Mouse (Mus musculus) fat pad, adult 2 months (tissue): Measurements from ENCODE around the gene Cfap58.
A peak's percentile ranks its signal among the peaks of the same experiment; 100 is the strongest.

Experiments
- DNase-seq: peaks from one replicate; pipeline ENCODE4 v3.0.0-alpha.2; 2011; ENCODE audit warnings: low read depth, low spot score; ENCODE audit errors: extremely low read depth

Cfap58 gene

DNA sequence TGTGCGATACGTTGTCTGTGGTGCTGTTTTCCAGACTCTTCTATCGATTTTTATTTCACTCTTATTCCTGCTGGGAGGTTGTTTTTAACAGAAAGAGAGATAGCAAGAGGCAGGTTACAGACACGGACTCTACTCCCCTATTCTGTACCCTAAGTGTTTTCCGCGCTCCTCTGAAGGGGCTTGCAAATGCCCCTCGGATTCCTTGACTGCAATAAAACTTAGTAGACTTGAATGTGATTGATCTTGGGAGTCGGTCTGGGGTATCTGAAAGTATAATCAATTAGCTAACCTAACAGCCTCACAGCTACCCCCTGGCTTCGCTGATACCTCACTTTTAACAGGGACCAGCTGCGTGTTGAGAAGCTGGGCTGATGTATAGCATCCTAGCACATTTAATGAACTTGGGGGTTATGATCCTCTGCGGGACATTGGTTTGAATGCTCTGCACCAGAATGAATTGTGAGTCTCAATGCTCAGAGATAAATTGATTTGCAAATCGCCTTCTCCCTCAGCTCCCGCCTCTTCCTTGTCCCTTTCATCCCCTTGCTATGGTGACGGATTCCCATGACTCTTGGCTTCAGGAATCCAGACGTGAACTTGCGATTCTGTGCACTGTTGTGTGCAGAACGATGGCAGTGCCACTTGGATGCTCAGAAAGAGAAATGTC lies 31.7 kb downstream of the Cfap58 start:
- DNase-seq: no peak

DNA sequence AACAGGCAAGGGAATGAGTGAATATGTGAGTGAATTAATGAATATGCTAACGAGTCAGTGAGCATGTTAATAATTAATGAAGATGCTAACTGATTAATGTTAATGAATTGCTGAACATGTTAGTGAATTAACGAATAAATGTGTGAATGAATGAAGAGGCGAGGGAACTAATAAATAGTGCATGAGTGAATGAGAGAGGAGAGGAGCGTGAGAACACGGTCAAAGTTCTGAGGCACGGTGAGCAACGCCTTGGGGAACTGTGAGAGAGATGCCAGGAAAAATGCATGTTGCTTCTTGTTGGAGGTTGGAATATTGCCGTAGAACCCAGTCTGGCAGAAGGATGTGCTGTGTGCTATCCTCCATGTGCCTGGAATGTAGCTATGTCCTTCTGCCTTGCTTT lies 33.6 kb downstream of the Cfap58 start:
- DNase-seq: peak; percentile 7

DNA sequence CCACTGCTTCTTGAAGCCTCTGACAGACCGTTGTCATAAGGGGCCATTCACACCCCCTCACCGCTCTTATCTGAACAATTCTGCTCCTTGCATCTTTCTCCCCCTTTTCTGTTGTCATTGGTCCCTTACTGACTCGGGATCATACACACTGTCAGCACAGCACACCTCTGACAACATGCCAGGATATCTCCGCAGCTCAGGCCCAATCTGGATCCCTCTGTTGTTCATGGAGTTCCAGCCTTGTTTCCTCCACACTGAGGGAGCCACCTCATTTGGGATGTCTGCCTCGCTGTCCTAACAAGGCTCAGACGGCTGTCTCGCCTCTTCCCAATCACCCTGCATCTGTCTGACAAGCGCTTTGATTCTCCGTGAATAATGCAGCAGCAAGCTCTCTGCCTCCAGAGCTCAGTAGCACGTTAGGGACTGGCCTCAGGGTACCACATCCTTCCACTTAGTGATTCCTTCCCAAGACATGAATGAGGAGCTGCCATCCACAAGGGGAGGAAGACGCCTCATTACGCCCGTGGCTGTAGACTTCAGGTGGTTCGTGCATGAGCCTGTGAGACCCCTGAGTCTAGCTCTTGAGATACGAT lies 40.7 kb downstream of the Cfap58 start:
- no peak for DNase-seq

DNA sequence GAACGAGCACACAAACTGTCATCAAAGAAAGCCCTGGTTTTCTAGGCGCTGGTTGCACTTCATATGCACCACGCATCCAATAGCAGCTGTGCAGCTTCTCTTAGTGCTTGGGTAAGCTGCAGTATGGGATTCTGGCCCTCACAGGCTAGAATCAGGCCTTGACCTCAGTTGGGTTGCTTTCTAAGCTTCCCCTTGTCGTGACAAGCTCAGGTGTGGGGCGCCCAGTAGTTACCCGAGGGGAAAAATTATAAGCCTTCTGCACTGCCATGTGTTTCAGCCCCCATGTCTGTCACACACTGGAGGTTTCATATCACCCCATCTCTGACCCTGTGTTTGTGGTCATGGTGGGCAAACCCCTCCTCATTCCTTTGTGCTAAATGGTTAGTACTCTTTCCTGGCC lies 42.0 kb downstream of the Cfap58 start:
- no peak for DNase-seq

DNA sequence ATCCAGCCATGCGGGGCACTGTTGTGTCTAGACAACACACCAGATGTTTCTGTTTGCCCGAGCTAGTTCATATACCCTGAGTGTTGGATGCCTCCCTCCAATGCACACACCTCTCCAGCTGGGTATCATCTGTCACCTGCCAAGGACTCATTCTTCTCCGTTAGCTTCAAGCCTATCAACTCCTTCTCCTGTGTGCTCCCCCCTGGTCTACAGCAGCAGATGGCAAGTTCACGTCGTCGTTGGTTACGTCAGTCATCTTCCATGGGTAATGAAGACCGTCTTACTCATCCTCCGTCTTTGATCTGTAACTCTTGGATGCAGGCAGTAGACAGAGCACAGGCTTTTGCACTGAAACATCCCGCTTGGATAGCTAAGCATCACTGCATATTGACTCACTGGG lies 42.8 kb downstream of the Cfap58 start:
- DNase-seq: no peak

DNA sequence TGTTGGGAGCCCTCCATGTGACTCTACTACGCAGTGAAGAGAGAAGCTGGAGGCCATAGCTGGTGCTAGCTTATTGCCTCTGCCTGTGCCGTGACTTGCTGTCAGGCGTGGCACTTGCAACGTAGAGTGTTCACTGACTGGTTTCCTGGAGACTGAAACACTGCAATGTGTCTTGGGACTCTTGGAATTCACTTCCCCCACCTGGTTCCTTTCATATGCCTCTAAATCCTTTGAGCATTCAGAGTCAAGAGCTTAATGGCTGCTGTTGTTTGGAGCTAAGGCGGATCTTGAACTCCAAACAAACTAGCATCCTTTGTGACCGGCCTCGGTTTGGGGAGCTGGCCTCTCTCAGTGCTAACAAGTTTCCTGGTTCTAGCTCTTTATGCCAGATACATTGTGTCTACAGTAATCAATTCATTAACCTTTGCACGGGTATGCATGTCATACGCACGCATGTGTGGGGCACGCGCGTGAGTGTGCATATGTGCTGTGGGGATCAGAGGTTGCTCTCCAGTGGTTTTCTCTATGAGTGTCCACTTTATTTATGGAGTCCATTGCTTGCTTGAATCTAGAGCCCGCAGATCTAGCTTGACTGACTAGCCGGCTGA lies 48.2 kb downstream of the Cfap58 start:
- DNase-seq: no peak

DNA sequence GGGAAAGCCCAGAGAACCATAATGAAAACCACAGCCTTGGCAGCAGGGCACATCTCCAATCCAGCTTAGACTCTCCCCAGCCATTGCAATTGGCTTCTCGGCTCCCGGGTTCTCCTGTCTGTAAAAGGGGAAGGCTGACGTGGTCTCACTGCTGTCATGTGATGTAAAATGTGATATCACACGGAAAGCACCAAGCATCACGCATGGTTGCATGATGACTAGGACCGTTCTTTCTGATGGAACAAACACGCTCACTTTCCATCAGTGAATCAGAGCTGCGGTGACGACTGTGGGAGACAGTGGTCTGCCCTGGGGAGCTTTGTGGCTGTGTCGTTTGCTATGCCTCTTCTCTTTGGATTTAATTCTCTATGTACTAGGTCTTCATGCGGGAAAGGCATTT lies 50.5 kb downstream of the Cfap58 start:
- DNase-seq: no peak

DNA sequence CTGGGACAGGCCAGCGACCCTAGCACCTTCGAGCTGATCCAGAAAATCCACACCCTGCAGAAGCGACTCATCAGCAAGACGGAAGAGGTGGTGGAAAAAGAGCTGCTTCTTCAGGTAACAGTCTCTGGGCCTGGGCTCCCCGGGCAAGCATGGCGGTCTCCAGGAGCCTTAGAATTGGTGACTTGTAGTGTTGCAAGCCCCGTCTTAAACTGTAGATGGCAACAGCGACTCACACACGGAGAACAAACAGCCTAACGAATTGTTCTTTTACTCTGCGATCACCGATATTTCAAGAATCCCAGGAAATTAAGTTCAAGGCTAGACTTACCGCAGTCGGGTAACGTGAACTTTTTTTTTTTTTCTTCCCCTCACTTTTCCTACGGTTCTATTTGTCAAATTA lies 51.0 kb downstream of the Cfap58 start:
- DNase-seq: no peak

DNA sequence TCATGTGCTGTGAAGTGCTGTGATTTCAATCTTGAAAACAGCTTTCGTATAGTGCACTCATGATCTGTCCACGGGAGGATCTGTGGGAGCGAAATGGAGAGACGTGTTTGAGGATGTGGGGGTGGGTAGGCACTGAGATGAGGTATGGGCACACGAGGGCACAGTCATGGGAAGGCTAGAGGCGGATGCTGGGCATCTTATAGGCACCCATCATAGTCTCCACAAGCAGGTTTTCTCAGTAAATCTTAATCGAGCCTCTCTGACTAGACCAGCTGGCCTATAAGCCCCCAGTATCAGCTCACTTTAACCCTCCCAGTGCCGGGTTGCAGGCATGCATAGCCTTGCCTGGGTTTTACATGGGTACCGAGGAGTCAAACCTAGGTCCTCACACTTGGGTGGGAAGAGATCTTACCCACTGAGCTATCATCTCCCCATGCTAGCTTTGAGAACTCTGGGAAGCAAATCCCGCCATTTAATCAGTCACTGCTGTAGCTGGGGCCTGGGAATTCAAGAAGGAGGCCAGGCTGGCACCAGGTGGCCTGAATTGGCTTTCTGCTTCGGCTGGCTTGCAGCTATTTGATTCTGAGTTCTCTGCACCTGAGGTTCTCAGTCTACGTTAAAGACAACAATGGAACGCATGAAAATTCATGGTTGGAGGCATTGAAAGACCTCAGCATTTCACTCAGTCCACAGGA lies 51.6 kb downstream of the Cfap58 start:
- DNase-seq: no peak

DNA sequence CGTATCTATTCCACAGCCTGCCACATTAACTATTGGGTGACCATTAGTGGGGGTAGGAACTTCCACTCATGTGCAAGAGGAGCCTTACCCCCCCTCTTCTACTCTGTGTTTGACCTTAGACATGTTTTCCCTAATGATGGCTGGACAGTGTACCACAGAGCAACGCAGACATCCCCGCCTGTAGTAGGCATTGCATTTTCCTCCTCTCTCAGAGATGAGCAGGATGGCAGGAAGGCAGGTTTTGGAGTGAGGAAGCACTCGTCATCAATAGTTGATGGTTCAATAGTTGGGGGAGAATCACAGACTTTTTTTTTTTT lies 52.1 kb downstream of the Cfap58 start:
- DNase-seq: no peak

DNA sequence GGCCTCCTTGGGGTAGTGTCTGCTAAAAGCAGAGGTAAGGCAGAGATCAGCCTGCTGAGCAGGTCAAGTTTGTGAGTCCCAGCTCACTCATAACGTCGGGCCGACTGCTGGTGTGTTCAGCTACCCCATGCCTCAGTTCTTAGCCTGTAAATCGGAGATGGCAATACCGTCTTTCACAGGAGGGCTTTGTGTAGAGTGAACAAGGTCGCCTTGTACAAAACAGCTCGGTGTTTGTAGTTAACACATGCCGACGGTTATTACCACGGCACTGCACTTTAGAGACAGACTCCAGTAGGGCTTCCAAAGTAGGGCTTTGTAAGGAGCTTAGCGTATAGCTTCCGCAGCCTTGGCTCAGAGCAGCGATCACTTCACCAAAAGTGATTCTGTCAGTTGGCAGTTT lies 63.8 kb downstream of the Cfap58 start:
- DNase-seq: no peak

DNA sequence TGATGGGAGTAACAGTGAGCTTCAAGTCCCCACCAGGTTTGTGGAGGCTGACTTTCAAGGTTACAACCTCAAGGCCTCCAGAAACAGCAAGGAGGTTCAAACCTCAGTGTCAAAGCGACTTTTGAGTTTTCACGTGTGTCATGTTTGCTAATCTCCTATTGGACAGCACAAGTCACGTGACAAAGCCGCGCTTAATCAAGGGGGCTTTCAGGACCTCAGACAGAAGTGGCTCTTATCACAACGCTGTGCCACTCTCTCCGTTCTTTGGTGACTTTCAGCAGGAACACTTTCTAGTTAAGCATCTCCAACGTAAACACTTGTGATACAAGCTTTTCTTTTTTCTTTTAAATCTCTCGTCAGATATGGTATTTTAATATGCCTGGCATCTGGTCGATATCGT lies 64.3 kb downstream of the Cfap58 start:
- no peak for DNase-seq

DNA sequence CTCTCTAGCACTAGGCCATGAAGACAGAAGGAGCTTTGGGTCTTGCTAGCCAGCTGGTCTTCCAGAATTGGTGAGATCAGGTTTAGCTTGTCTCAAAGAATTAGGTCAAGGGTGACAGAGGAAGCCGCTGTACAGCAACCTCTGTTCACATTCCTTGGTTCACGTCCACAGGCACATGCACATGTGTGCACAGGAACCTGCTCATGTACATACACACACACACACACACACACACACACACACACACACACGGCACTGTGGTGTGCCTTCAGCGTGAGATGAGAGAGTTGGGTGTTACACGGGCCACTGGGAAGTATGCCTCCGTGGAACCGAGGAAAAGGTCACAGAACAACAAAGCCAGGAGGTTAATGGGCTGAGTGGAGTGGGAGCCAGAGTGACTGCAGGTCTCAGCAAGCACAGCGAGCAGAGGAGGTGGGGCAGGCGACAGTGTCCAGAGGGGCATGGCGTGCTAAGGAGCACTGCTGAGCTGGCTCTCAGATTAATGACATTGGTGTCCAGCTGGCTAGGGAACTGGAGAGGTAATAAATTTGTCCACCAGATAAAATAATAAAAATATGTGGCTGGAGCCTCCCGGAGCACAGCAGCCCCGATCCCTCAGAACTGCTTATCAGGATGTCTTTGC lies 71.4 kb downstream of the Cfap58 start:
- no peak for DNase-seq

DNA sequence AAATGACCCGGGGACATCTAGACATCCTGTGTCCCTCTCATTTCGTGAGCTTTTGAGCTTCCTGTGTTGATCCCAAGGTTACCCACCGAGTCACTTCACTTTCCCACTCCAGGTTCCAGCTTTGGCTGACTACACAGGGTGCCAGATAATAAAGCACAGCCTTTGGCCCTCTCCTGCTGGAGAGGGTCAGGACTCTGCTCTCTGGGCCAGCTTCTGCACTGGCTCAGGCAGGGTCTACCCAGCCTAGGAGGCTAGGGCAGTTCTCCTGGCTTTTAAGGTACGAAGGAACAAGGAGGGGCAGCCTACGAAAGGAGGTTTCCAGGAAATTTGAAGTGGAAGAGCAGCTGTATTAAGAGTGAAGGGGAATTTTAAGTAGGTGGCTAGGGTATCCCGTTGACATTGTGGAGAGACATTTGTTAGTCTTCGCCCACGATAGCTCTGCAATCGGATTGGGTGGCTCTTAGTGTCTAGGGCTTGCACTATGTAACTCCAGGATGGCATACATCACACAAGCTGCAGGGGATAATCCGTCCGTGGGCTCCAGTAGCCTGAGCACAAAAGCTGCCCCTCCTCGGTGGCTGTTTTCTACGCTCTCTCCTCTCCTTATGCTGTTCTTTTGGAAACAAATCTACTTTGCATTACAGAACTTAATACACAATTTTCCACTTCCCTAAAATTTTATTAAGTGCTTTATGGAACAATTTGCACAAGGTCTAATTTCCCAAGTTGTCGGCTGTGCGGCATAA lies 72.3 kb downstream of the Cfap58 start:
- no peak for DNase-seq

DNA sequence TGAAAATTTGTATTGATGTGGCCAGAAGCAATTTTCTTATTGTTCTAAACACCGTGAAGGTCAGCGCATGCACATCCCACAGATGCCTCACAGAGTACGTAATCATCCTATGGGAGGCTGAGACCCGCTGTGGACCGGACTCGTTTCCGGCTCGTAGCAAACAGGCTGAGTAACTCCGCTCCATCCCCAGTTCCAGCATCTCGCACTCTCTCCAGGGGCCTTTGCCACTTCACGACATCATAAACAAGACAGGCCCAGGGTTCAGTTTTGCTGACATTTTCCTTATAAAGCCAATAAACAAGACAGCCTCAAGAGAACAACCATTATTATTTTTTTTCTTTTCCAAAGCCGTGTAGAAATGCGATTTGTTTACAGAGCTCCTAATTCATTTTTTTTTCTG lies 82.6 kb downstream of the Cfap58 start:
- DNase-seq: no peak

DNA sequence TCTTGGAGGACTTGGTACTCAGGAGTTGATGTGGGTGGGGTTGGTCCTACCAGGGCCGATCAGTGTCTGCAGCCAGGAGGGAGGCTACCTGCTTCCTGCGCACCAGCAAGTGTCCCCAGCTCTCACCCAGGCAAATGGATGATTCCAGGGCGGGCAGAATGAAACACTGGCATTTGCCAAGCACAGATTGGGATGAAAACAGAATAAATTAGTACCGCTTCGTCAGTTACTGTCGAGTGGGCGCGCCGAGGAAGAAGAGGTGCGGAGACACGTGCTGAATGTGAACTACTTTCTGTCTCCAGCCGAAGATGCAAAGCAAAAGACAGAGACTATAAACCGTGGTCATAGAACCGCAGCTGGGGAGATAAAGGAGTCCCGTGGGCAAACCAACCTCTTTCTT lies 84.0 kb downstream of the Cfap58 start:
- no peak for DNase-seq

DNA sequence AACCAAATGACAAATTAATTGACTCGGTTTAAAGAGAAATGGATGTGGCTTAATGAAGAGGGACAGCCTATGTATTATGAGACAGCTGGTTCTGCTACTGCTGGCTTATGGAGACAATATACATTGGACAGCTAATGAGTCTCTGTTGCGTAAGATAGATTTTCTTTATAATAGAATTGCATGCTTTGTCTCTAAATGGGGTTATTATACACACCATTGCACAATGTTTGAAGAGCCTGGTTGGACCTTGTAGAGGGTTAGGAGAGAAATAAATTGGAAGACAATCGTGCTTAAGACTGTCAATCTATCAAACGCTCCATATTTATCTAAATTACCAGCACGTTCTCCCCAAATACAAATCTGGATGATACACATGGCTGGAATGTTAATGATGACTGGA lies 85.3 kb downstream of the Cfap58 start:
- DNase-seq: no peak

DNA sequence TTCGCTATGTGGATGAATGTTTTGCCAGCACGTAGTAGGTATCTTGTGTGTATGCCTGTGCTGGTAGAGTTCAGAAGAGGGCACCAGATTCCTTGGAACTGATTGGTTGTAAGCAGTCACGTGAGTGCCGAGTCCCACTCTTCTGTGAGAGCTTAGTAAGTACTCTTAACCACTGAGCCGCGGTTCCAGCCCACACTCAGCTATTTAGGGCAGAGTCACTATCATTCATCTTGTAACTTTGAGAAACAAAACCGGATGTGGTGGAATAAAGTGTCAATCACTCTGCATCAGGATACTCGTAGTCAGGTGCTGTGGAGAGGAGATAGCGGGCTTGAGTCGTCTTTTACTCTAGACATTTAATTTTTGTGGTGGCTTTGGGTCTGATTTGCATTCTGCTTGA lies 86.3 kb downstream of the Cfap58 start:
- DNase-seq: no peak

DNA sequence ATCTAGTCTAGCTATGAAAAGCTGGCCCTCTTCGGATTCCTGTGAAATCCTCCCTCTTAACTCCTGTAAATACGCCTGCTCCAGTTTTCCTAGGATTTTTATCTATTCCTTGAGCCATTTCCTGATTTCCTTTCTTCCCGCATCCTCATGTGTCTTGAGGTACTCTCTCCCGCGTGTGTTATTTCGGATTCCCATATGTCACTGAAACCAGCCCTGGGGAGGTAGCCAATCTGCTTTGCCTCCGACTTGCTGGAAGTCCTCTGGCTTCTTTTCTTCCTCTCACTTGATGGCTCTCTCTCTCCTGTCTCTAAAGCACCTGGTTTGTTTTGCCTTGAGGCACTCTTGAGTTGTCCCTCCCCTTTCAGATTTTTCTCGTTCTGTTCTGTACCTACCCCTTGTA lies 87.9 kb downstream of the Cfap58 start:
- DNase-seq: no peak

DNA sequence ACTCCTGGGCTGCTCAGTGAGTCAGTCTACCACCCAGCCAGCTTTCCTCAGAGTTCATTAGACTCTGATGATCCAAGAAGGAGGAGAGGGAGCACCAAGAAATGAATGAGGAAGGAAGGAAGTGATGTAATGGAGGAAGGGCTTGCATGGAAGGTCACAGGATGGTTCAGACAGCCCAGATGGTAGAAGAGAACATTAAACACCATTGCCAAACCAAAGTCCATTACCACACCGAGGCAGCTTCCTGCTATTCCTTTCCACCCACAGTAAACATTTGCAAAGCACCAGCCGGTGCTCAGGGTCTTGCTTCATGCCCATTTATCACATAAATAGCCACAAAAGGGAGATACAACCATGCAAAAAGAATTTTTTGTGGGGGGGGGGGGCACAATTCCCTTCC lies 89.4 kb downstream of the Cfap58 start:
- DNase-seq: no peak

DNA sequence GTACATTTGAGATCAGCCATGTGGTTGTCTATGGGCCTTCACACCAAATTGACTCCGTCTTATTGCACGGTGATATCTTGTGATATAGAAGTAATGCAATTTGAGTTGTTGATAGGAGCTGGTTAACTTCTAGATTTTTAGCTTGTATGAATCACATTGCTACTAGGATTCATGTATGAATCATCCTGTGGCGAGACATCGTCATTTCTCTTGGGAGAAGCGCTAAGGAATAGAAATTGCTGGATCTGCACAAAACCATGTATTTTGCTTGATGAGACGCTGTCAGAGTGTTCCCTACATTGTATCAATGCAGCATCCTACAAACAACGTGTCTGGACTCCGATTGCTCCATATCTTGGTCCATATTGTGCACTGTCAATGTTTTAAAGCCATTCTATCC lies 102.1 kb downstream of the Cfap58 start:
- DNase-seq: no peak
